Mouse (Mus musculus) limb, embryonic 10.5 days (tissue): ENCODE measurements around the gene Tbce. TPM values are rescaled to one million over a fixed set of nuclear protein-coding genes. Genes with fewer than 3 reads are reported as not detected.
"Not testable (repeated sequence)": the region's sequence is repeated elsewhere in the genome, so short reads cannot be mapped to it uniquely, and the experiment has no call there.

Experiments used
- DNase-seq: peaks from one replicate; pipeline ENCODE4 v3.0.0-alpha.2; 2017; ENCODE audit warnings: low spot score
- H3K27ac ChIP-seq: fragments of 300-500 bp; sonication (generic); 2 replicates; pipeline ENCODE4 v1.5.1; 2016; ENCODE audit warnings: mild to moderate bottlenecking
- H3K27me3 ChIP-seq: fragments of 300-500 bp; sonication (generic); 2 replicates; pipeline ENCODE4 v1.6.1; 2016; ENCODE audit warnings: low read depth, mild to moderate bottlenecking; ENCODE audit not compliant: poor library complexity, severe bottlenecking
- H3K36me3 ChIP-seq: fragments of 300-500 bp; sonication (generic); 2 replicates; pipeline ENCODE4 v1.6.1; 2016; ENCODE audit warnings: mild to moderate bottlenecking, moderate library complexity
- H3K4me1 ChIP-seq: fragments of 300-500 bp; sonication (generic); 2 replicates; pipeline ENCODE4 v1.6.1; 2016
- H3K4me3 ChIP-seq: fragments of 300-500 bp; sonication (generic); 2 replicates; pipeline ENCODE4 v1.5.1; 2016; ENCODE audit warnings: mild to moderate bottlenecking, moderate library complexity
- H3K9me3 ChIP-seq: fragments of 300-500 bp; sonication (generic); replicated peaks from 2 replicates; pipeline ENCODE4 v1.6.1; 2016; ENCODE audit warnings: mild to moderate bottlenecking
- WGBS: fragments of 180-500 bp; shearing (Covaris S2); methylation state at CpG from one replicate; pipeline ENCODE4 v1.1.7; 2016; 5-methylcytosine and 5-hydroxymethylcytosine counted together
- polyA plus RNA-seq: library from polyadenylated mRNA; unstranded; fragments of >200 nt; fragmentation: Nextera tagmentation; extraction: Ambion mirVana; gene quantifications from 2 replicates; pipeline ENCODE4 v1.2.1, GENCODE M21; 2016

Gene Tbce
- polyA plus RNA-seq, 1 experiment from 2014 or later, result 54.3 TPM

- Histone ChIP-seq H3K27ac (no peak overlapping the region), H3K27me3 (no peaks in the 10 kb centered on the region), H3K36me3 (peaks cover 58% of the 10 kb centered on the region), H3K9me3 (no peaks in the 10 kb centered on the region), H3K4me3 (no peak overlapping the region), H3K4me1 (peaks cover 13% of the 10 kb centered on the region; the same call in 1 of the 2 replicates)
- WGBS, result 43% methylated on average over 2 of the region's 2 CpGs
- DNase-seq, result peak; percentile 39
Measured at GRCm38 (mm10) chr13:13990391-13990790, 49.0 kb downstream of the Tbce start.

- no peaks in the 10 kb centered on the region for H3K9me3 ChIP-seq
- H3K4me1 ChIP-seq, result peaks cover 13% of the 10 kb centered on the region; the same call in 1 of the 2 replicates
- no peak overlapping the region for H3K4me3 ChIP-seq
- no peak overlapping the region for H3K27ac ChIP-seq
- peaks cover 45% of the 10 kb centered on the region for H3K36me3 ChIP-seq
- no peak for DNase-seq
- no peaks in the 10 kb centered on the region for H3K27me3 ChIP-seq
- WGBS, result 90% methylated on average over 2 of the region's 2 CpGs
Measured at GRCm38 (mm10) chr13:13989135-13989534, 50.3 kb downstream of the Tbce start.

- H3K27me3 ChIP-seq, result no peaks in the 10 kb centered on the region
- no peak overlapping the region for H3K4me3 ChIP-seq
- no peaks in the 10 kb centered on the region for H3K9me3 ChIP-seq
- WGBS, result 92% methylated on average over 6 of the region's 6 CpGs
- H3K27ac ChIP-seq, result no peak overlapping the region
- H3K36me3 ChIP-seq, result peaks cover 35% of the 10 kb centered on the region
- DNase-seq, result no peak
- no peaks in the 10 kb centered on the region for H3K4me1 ChIP-seq
Measured at GRCm38 (mm10) chr13:13983523-13983922, 55.9 kb downstream of the Tbce start.

GRCm38 (mm10) chr13:13981842-13982241, 57.6 kb downstream of the Tbce start:
- H3K4me3 ChIP-seq, DNase-seq, H3K9me3 ChIP-seq, H3K27ac ChIP-seq, H3K4me1 ChIP-seq, H3K27me3 ChIP-seq: not testable (repeated sequence)
- peaks cover 35% of the 10 kb centered on the region for H3K36me3 ChIP-seq
- 100% methylated on average over 1 of the region's 1 CpGs for WGBS

- no peaks in the 10 kb centered on the region for H3K9me3 ChIP-seq
- H3K27ac ChIP-seq, result no peak overlapping the region
- H3K27me3 ChIP-seq, result no peaks in the 10 kb centered on the region
- H3K4me3 ChIP-seq, result no peak overlapping the region
- WGBS, result 87% methylated on average over 1 of the region's 1 CpGs
- H3K36me3 ChIP-seq, result peaks cover 54% of the 10 kb centered on the region
- H3K4me1 ChIP-seq, result no peaks in the 10 kb centered on the region
- DNase-seq, result no peak
Measured at GRCm38 (mm10) chr13:13969796-13970195, 69.6 kb downstream of the Tbce start.

- no peaks in the 10 kb centered on the region for H3K4me1 ChIP-seq
- no peaks in the 10 kb centered on the region for H3K9me3 ChIP-seq
- no peak for DNase-seq
- no peaks in the 10 kb centered on the region for H3K27me3 ChIP-seq
- H3K4me3 ChIP-seq, result no peak overlapping the region
- H3K27ac ChIP-seq, result no peak overlapping the region
- peaks cover 57% of the 10 kb centered on the region for H3K36me3 ChIP-seq
- WGBS, result 87% methylated on average over 4 of the region's 4 CpGs
Measured at GRCm38 (mm10) chr13:13968629-13969111, 70.8 kb downstream of the Tbce start.

- 92% methylated on average over 4 of the region's 4 CpGs for WGBS
Measured at GRCm38 (mm10) chr13:13966172-13966571, 73.3 kb downstream of the Tbce start.

GRCm38 (mm10) chr13:13965388-13965964, 74.0 kb downstream of the Tbce start:
- Histone ChIP-seq H3K4me1 (no peaks in the 10 kb centered on the region), H3K27ac (no peak overlapping the region), H3K27me3 (no peaks in the 10 kb centered on the region), H3K36me3 (peaks cover 45% of the 10 kb centered on the region), H3K4me3 (no peak overlapping the region), H3K9me3 (no peaks in the 10 kb centered on the region)
- no peak for DNase-seq
- 74% methylated on average over 19 of the region's 19 CpGs for WGBS

More at GRCm38 (mm10) chr13:13966172-13966571, 73.3 kb downstream of the Tbce start:
- DNase-seq, result no peak
- H3K4me1 ChIP-seq, result no peaks in the 10 kb centered on the region
- H3K27ac ChIP-seq, result no peak overlapping the region
- no peak overlapping the region for H3K4me3 ChIP-seq
- H3K27me3 ChIP-seq, result no peaks in the 10 kb centered on the region
- H3K36me3 ChIP-seq, result peaks cover 47% of the 10 kb centered on the region
- H3K9me3 ChIP-seq, result no peaks in the 10 kb centered on the region

- no peak for DNase-seq
- 91% methylated on average over 4 of the region's 4 CpGs for WGBS
Measured at GRCm38 (mm10) chr13:13961046-13961445, 78.4 kb downstream of the Tbce start.

GRCm38 (mm10) chr13:13960211-13960610, 79.2 kb downstream of the Tbce start:
- 93% methylated on average over 4 of the region's 4 CpGs for WGBS
- no peak overlapping the region for H3K4me3 ChIP-seq

More at GRCm38 (mm10) chr13:13961046-13961445, 78.4 kb downstream of the Tbce start:
- no peaks in the 10 kb centered on the region for H3K27me3 ChIP-seq
- H3K4me3 ChIP-seq, result no peak overlapping the region
- 0 out of 2 replicates have a peak, but pooled peaks cover 3% of the 10 kb centered on the region for H3K4me1 ChIP-seq
- no peaks in the 10 kb centered on the region for H3K9me3 ChIP-seq
- H3K27ac ChIP-seq, result no peak overlapping the region
- peaks cover 41% of the 10 kb centered on the region for H3K36me3 ChIP-seq

GRCm38 (mm10) chr13:13956686-13957085, 82.8 kb downstream of the Tbce start:
- Histone ChIP-seq H3K4me3 (no peak overlapping the region), H3K9me3 (no peaks in the 10 kb centered on the region), H3K36me3 (peaks cover 24% of the 10 kb centered on the region), H3K4me1 (peaks cover 15% of the 10 kb centered on the region; the same call in 1 of the 2 replicates), H3K27me3 (no peaks in the 10 kb centered on the region), H3K27ac (no peak overlapping the region)
- DNase-seq, result no peak
- 92% methylated on average over 4 of the region's 4 CpGs for WGBS

More at GRCm38 (mm10) chr13:13960211-13960610, 79.2 kb downstream of the Tbce start:
- H3K4me1 ChIP-seq, result 0 out of 2 replicates have a peak, but pooled peaks cover 10% of the 10 kb centered on the region
- DNase-seq, result no peak
- H3K9me3 ChIP-seq, result no peaks in the 10 kb centered on the region
- H3K36me3 ChIP-seq, result peaks cover 35% of the 10 kb centered on the region
- H3K27me3 ChIP-seq, result no peaks in the 10 kb centered on the region
- H3K27ac ChIP-seq, result no peak overlapping the region

GRCm38 (mm10) chr13:13954931-13955330, 84.5 kb downstream of the Tbce start:
- DNase-seq, result no peak
- Histone ChIP-seq H3K4me1 (peaks cover 15% of the 10 kb centered on the region; the same call in 1 of the 2 replicates), H3K4me3 (peak overlapping the region; percentile 87), H3K36me3 (peaks cover 20% of the 10 kb centered on the region), H3K27ac (peak overlapping the region; percentile 90), H3K27me3 (no peaks in the 10 kb centered on the region), H3K9me3 (no peaks in the 10 kb centered on the region)
- 1% methylated on average over 29 of the region's 29 CpGs for WGBS

- DNase-seq, result peak; percentile 93
- Histone ChIP-seq H3K4me3 (peak within 1 kb of the TSS; percentile 87), H3K9me3 (no peaks in the 10 kb centered on the region), H3K27me3 (no peaks in the 10 kb centered on the region), H3K36me3 (peaks cover 12% of the 10 kb centered on the region), H3K27ac (peak within 1 kb of the TSS; percentile 90), H3K4me1 (peaks cover 15% of the 10 kb centered on the region; the same call in 1 of the 2 replicates)
- WGBS, result under 1% methylated on average over 75 of the region's 78 CpGs
Measured at GRCm38 (mm10) chr13:13953874-13954832, 85.3 kb downstream of the Tbce start, which contains the start of gene B3galnt2. B3galnt2 (plus strand) TSS chr13:13954469.
